Mouse (Mus musculus) testis, adult 2 months (tissue): ENCODE results near the gene Arl6. TPM values are rescaled to one million over a fixed set of nuclear protein-coding genes. Genes with fewer than 3 reads are reported as not detected.

Experiments used
- H3K27ac ChIP-seq: fragments of 200-500 bp; 2 replicates; pipeline ENCODE4 v1.5.1; 2012; ENCODE audit warnings: low read depth, low read length; ENCODE audit not compliant: control insufficient read depth, insufficient read depth
- H3K27me3 ChIP-seq: fragments of 200-500 bp; 2 replicates; pipeline ENCODE4 v1.6.1; 2012; ENCODE audit warnings: mild to moderate bottlenecking, low read length, moderate library complexity; ENCODE audit not compliant: control insufficient read depth, insufficient read depth
- H3K36me3 ChIP-seq: fragments of 200-500 bp; 2 replicates; pipeline ENCODE4 v1.6.1; 2012; ENCODE audit warnings: mild to moderate bottlenecking, low read length; ENCODE audit not compliant: control insufficient read depth, insufficient read depth
- H3K4me1 ChIP-seq: fragments of 200-500 bp; 2 replicates; pipeline ENCODE4 v1.6.1; 2012; ENCODE audit warnings: low read length; ENCODE audit not compliant: control insufficient read depth, insufficient read depth
- H3K4me3 ChIP-seq: fragments of 200-500 bp; 2 replicates; pipeline ENCODE4 v1.5.1; 2012; ENCODE audit warnings: low read depth, mild to moderate bottlenecking, low read length, moderate library complexity, mixed read lengths; ENCODE audit not compliant: control insufficient read depth
- CTCF ChIP-seq: fragments of 200-500 bp; IDR thresholded peaks from 2 replicates; pipeline ENCODE4 v1.5.1; 2012; ENCODE audit warnings: low read depth, mild to moderate bottlenecking, inconsistent platforms, low read length, moderate library complexity; ENCODE audit not compliant: control insufficient read depth, insufficient read depth, insufficient replicate concordance
- POLR2A ChIP-seq: fragments of 200-500 bp; IDR thresholded peaks from 2 replicates; pipeline ENCODE4 v1.6.1; 2012; ENCODE audit warnings: low read depth, mild to moderate bottlenecking, inconsistent platforms, low read length, moderate library complexity; ENCODE audit not compliant: control insufficient read depth
- polyA plus RNA-seq: library from polyadenylated mRNA; depleted of rRNA; stranded (reverse); fragments of >200 nt; gene quantifications from 2 replicates; pipeline ENCODE4 v1.2.3, GENCODE M21; 2012

Arl6 gene
- polyA plus RNA-seq, 1 experiment: 15.6 TPM

GRCm38 (mm10) chr16:59599411-59600265 lies 39.6 kb downstream of the Arl6 start:
- Histone ChIP-seq H3K27me3 (peaks cover 4% of the 10 kb centered on the region; the same call in 1 of the 2 replicates), H3K27ac (peak overlapping the region; percentile 30; the same call in 1 of the 2 replicates), H3K4me3 (peak overlapping the region; percentile 86), H3K36me3 (no peaks in the 10 kb centered on the region), H3K4me1 (peaks cover 10% of the 10 kb centered on the region)
- TF ChIP-seq CTCF (no peak), POLR2A (no peak)

DNA sequence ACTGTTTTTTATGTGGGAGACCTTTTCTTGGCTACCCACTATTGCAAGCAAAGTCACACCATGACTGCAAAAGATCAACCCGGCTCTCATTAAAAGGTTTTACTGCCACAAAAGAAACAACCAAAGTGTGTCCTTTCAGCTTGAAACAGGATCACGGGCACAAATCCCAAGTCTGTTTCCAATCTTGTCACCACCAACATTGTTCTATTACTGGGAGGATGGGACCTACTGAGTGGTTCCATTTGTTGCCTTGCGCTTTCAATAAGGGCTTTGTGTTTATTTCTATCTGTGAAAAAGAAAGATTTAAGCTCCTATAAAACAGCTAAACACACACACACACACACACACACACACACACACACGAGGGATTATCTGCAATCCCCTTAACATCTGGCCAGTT lies 40.2 kb downstream of the Arl6 start:
- H3K27ac ChIP-seq: no peak overlapping the region
- H3K4me3 ChIP-seq: no peak overlapping the region
- no peaks in the 10 kb centered on the region for H3K36me3 ChIP-seq

GRCm38 (mm10) chr16:59597256-59597655 lies 41.9 kb downstream of the Arl6 start:
- peaks cover 10% of the 10 kb centered on the region for H3K4me1 ChIP-seq
- peaks cover 4% of the 10 kb centered on the region; the same call in 1 of the 2 replicates for H3K27me3 ChIP-seq
- H3K36me3 ChIP-seq: no peaks in the 10 kb centered on the region
- H3K27ac ChIP-seq: no peak overlapping the region
- H3K4me3 ChIP-seq: no peak overlapping the region
- TF ChIP-seq CTCF (no peak), POLR2A (no peak)

More for the DNA sequence above, 40.2 kb downstream of the Arl6 start:
- TF ChIP-seq POLR2A: no peak
- no peak for TF ChIP-seq CTCF
- peaks cover 10% of the 10 kb centered on the region for H3K4me1 ChIP-seq
- H3K27me3 ChIP-seq: peaks cover 4% of the 10 kb centered on the region; the same call in 1 of the 2 replicates

DNA sequence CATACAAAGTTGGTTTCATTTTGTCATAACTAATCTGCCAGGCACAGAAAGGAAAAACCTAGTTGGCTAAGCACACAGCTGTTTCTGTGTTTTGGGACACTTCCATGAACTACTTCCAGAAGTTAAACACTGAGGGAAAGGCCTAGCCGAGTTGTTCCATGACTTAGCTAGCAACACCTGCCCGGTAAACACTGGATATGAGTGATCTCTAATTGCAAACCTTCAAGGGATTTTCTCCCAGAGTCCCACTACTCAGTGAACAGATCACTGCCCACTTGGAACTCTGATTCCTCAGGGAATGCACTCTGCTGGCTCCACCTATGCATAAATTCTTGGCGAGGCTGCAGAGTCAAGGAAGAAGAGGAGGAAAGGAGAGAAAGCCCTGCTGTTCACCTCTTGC lies 44.5 kb downstream of the Arl6 start:
- Histone ChIP-seq H3K4me1 (no peaks in the 10 kb centered on the region), H3K27ac (no peak overlapping the region)
- TF ChIP-seq POLR2A: no peak
- no peak for TF ChIP-seq CTCF

GRCm38 (mm10) chr16:59590790-59591189 lies 48.4 kb downstream of the Arl6 start:
- H3K4me1 ChIP-seq: no peaks in the 10 kb centered on the region
- H3K27me3 ChIP-seq: no peaks in the 10 kb centered on the region
- no peaks in the 10 kb centered on the region for H3K36me3 ChIP-seq
- no peak for TF ChIP-seq POLR2A
- no peak for TF ChIP-seq CTCF
- H3K27ac ChIP-seq: no peak overlapping the region
- no peak overlapping the region for H3K4me3 ChIP-seq

More for the DNA sequence above, 44.5 kb downstream of the Arl6 start:
- Histone ChIP-seq H3K27me3 (no peaks in the 10 kb centered on the region), H3K4me3 (no peak overlapping the region), H3K36me3 (no peaks in the 10 kb centered on the region)

GRCm38 (mm10) chr16:59588351-59589025 lies 50.7 kb downstream of the Arl6 start:
- Histone ChIP-seq H3K4me3 (no peak overlapping the region), H3K4me1 (no peaks in the 10 kb centered on the region), H3K27ac (no peak overlapping the region), H3K27me3 (no peaks in the 10 kb centered on the region), H3K36me3 (no peaks in the 10 kb centered on the region)
- no peak for TF ChIP-seq POLR2A
- no peak for TF ChIP-seq CTCF

GRCm38 (mm10) chr16:59587816-59588215 lies 51.4 kb downstream of the Arl6 start:
- no peaks in the 10 kb centered on the region for H3K27me3 ChIP-seq
- H3K4me1 ChIP-seq: no peaks in the 10 kb centered on the region
- H3K36me3 ChIP-seq: no peaks in the 10 kb centered on the region
- TF ChIP-seq POLR2A (no peak), CTCF (no peak)
- H3K4me3 ChIP-seq: no peak overlapping the region
- no peak overlapping the region for H3K27ac ChIP-seq
